Mouse (Mus musculus) C2C12 (cell line): ENCODE measurements around the gene Prdm8. TPM values are rescaled to one million over a fixed set of nuclear protein-coding genes. Genes with fewer than 3 reads are reported as not detected.

ENCODE experiments used
- H3K27me3 ChIP-seq: one replicate; pipeline ENCODE4 v1.6.1; 2011; ENCODE audit not compliant: control insufficient read depth, insufficient read depth, insufficient read length
- H3K36me3 ChIP-seq: one replicate; pipeline ENCODE4 v1.6.1; 2011; ENCODE audit not compliant: control insufficient read depth, insufficient read depth
- H3K4me3 ChIP-seq: one replicate; pipeline ENCODE4 v1.5.1; 2011; ENCODE audit warnings: mild to moderate bottlenecking, control low read depth; ENCODE audit not compliant: poor library complexity, insufficient read depth, severe bottlenecking
- H3K79me2 ChIP-seq: one replicate; pipeline ENCODE4 v1.6.1; 2011; ENCODE audit not compliant: control insufficient read depth, insufficient read depth
- H3K79me3 ChIP-seq: one replicate; pipeline ENCODE4 v1.6.1; 2011; ENCODE audit warnings: low read depth, control low read depth
- H3ac ChIP-seq: one replicate; pipeline ENCODE3; 2011; ENCODE audit warnings: low read depth; ENCODE audit not compliant: control insufficient read depth, insufficient read length
- CEBPB ChIP-seq: IDR thresholded peaks from one replicate; pipeline ENCODE4 v1.6.1; 2011; ENCODE audit warnings: low read depth, mild to moderate bottlenecking, control low read depth, moderate library complexity
- CTCF ChIP-seq: IDR thresholded peaks from one replicate; pipeline ENCODE4 v1.5.1; 2011; ENCODE audit not compliant: control insufficient read depth, insufficient read depth, insufficient read length
- FOSL1 ChIP-seq: IDR thresholded peaks from one replicate; pipeline ENCODE4 v1.8.0; 2011; ENCODE audit warnings: mild to moderate bottlenecking, low read length; ENCODE audit not compliant: poor library complexity, insufficient read depth, severe bottlenecking
- MAX ChIP-seq: IDR thresholded peaks from one replicate; pipeline ENCODE4 v1.6.1; 2011; ENCODE audit warnings: mild to moderate bottlenecking, control low read depth
- MYOD1 ChIP-seq: IDR thresholded peaks from one replicate; pipeline ENCODE4 v1.6.1; 2011; ENCODE audit warnings: low read depth; ENCODE audit not compliant: control insufficient read depth, insufficient read length
- MYOG ChIP-seq: IDR thresholded peaks from one replicate; pipeline ENCODE4 v1.6.1; 2011; ENCODE audit not compliant: control insufficient read depth, insufficient read length; ENCODE audit errors: extremely low read depth
- USF1 ChIP-seq: IDR thresholded peaks from one replicate; pipeline ENCODE4 v1.6.1; 2011; ENCODE audit warnings: low read depth, mild to moderate bottlenecking, control low read depth, moderate library complexity
- long read RNA-seq, 2 experiments: library from polyadenylated mRNA; unstranded; transcript quantifications; one replicate each; pipeline ENCODE4 v2.0.0; 2019 to 2020
- polyA plus RNA-seq: library from polyadenylated mRNA; unstranded; fragments of >200 nt; fragmentation: generic; extraction: Trizol; gene quantifications from one replicate; pipeline ENCODE4 v1.2.1, GENCODE M21; 2012; ENCODE audit warnings: missing spikeins

Gene Prdm8
- 1.7 TPM for polyA plus RNA-seq
- long read RNA-seq, experiment 1, result 0 reads
- long read RNA-seq, experiment 2, result 0 reads

- Histone ChIP-seq H3K36me3 (no peaks in the 10 kb centered on the region), H3K27me3 (no peaks in the 10 kb centered on the region), H3K79me3 (no peaks in the 10 kb centered on the region), H3K4me3 (peak within 1 kb of the TSS; percentile 21), H3ac (peak within 1 kb of the TSS; percentile 73), H3K79me2 (no peaks in the 10 kb centered on the region)
- TF ChIP-seq CTCF (peak; percentile 98), MAX (no peak)
These were observed at the start of gene Prdm8 for GRCm38 (mm10) chr5:98167180-98167824. Gene Prdm8, plus strand, starts transcription at chr5:98167198.

- H3K79me3 ChIP-seq, result no peaks in the 10 kb centered on the region
- H3K79me2 ChIP-seq, result no peaks in the 10 kb centered on the region
- H3ac ChIP-seq, result no peak overlapping the region
- TF ChIP-seq MAX (no peak), MYOD1 (no peak), CEBPB (no peak), MYOG (no peak)
- no peaks in the 10 kb centered on the region for H3K36me3 ChIP-seq
- no peaks in the 10 kb centered on the region for H3K27me3 ChIP-seq
- no peak overlapping the region for H3K4me3 ChIP-seq
These were observed 39.9 kb upstream of the Prdm8 start for GRCm38 (mm10) chr5:98127074-98127473.

- H3K36me3 ChIP-seq, result no peaks in the 10 kb centered on the region
- no peaks in the 10 kb centered on the region for H3K79me3 ChIP-seq
- no peaks in the 10 kb centered on the region for H3K79me2 ChIP-seq
- H3ac ChIP-seq, result no peak overlapping the region
- no peak overlapping the region for H3K4me3 ChIP-seq
- H3K27me3 ChIP-seq, result no peaks in the 10 kb centered on the region
- no peak for TF ChIP-seq CTCF
- no peak for TF ChIP-seq FOSL1
- TF ChIP-seq MAX, result no peak
- no peak for TF ChIP-seq MYOG
- no peak for TF ChIP-seq CEBPB
- no peak for TF ChIP-seq MYOD1
- no peak for TF ChIP-seq USF1
These were observed 28.3 kb upstream of the Prdm8 start for GRCm38 (mm10) chr5:98138545-98139296.

- Histone ChIP-seq H3K36me3 (no peaks in the 10 kb centered on the region), H3K79me2 (no peaks in the 10 kb centered on the region), H3K27me3 (no peaks in the 10 kb centered on the region), H3K4me3 (no peak overlapping the region), H3ac (no peak overlapping the region), H3K79me3 (no peaks in the 10 kb centered on the region)
- no peak for TF ChIP-seq MYOD1
- no peak for TF ChIP-seq CEBPB
- TF ChIP-seq CTCF, result no peak
- no peak for TF ChIP-seq MAX
- TF ChIP-seq MYOG, result no peak
- no peak for TF ChIP-seq FOSL1
- TF ChIP-seq USF1, result no peak
These were observed 27.7 kb upstream of the Prdm8 start for GRCm38 (mm10) chr5:98139297-98139660.

GRCm38 (mm10) chr5:98146895-98147294 lies 20.1 kb upstream of the Prdm8 start:
- H3K79me3 ChIP-seq, result no peaks in the 10 kb centered on the region
- no peak overlapping the region for H3K4me3 ChIP-seq
- H3K36me3 ChIP-seq, result no peaks in the 10 kb centered on the region
- H3K79me2 ChIP-seq, result no peaks in the 10 kb centered on the region
- H3K27me3 ChIP-seq, result no peaks in the 10 kb centered on the region
- H3ac ChIP-seq, result no peak overlapping the region
- no peak for TF ChIP-seq FOSL1
- TF ChIP-seq MYOG, result no peak
- TF ChIP-seq CTCF, result no peak
- no peak for TF ChIP-seq CEBPB
- TF ChIP-seq MYOD1, result no peak
- no peak for TF ChIP-seq USF1
- no peak for TF ChIP-seq MAX

- no peak overlapping the region for H3K4me3 ChIP-seq
- TF ChIP-seq CTCF, result no peak
- no peak for TF ChIP-seq MYOG
- no peak for TF ChIP-seq MAX
- TF ChIP-seq USF1, result no peak
- TF ChIP-seq CEBPB, result no peak
- TF ChIP-seq MYOD1, result no peak
- TF ChIP-seq FOSL1, result no peak
- no peaks in the 10 kb centered on the region for H3K36me3 ChIP-seq
- H3ac ChIP-seq, result no peak overlapping the region
- H3K27me3 ChIP-seq, result no peaks in the 10 kb centered on the region
- no peaks in the 10 kb centered on the region for H3K79me3 ChIP-seq
- no peaks in the 10 kb centered on the region for H3K79me2 ChIP-seq
These were observed 882 bp upstream of the Prdm8 start for GRCm38 (mm10) chr5:98166116-98166515.
